27 mouse cellular contexts compared by ENCODE assay signal in genomic region chr5:75198413-75198812, GRCm38 (mm10). TPM values are rescaled to one million over a fixed set of nuclear protein-coding genes. Genes with fewer than 3 reads are reported as not detected.
DNase-seq lines count a peak whose midpoint lies in the region; ATAC-seq and TF ChIP-seq lines count a peak whose summit lies in the region.
"Had no signal": no experiment of that assay in that cellular context is flagged by ENCODE, and none has a peak within 500 bp of the region (broad histone marks: within the 10 kb centered on the region; RNA-seq: fewer than 3 reads in every experiment).

No protein-coding gene starts in this region.

- no peaks in the 10 kb centered on the region for H3K27me3 ChIP-seq in forebrain, embryonic 13.5 days
- no peaks in the 10 kb centered on the region for H3K27me3 ChIP-seq in forebrain, embryonic 12.5 days
- no peaks in the 10 kb centered on the region for H3K27me3 ChIP-seq in hindbrain, postnatal 0 days (ENCODE audit: insufficient read depth, low read length)
- H3K27me3 ChIP-seq in hindbrain, embryonic 10.5 days (ENCODE audit: insufficient read depth, poor library complexity, severe bottlenecking) = no peaks in the 10 kb centered on the region
- no peaks in the 10 kb centered on the region for H3K27me3 ChIP-seq in midbrain, embryonic 15.5 days (replicated peaks)
- no peaks in the 10 kb centered on the region for H3K27me3 ChIP-seq in midbrain, embryonic 10.5 days (ENCODE audit: low read depth, poor library complexity, severe bottlenecking)
- no peaks in the 10 kb centered on the region for H3K27me3 ChIP-seq in neural tube, embryonic 14.5 days (ENCODE audit: control insufficient read depth, insufficient read depth, low read length)
- H3K27me3 ChIP-seq in heart, embryonic 10.5 days (ENCODE audit: insufficient read depth, poor library complexity, severe bottlenecking) = no peaks in the 10 kb centered on the region
- H3K27me3 ChIP-seq: embryonic facial prominence, embryonic 13.5 days; limb, embryonic 13.5 days; liver, embryonic 12.5 days had no signal

- H3K4me1 ChIP-seq in forebrain, embryonic 13.5 days = no peaks in the 10 kb centered on the region
- no peaks in the 10 kb centered on the region for H3K4me1 ChIP-seq in forebrain, embryonic 12.5 days
- H3K4me1 ChIP-seq in hindbrain, postnatal 0 days (ENCODE audit: insufficient read depth, low read length) = no peaks in the 10 kb centered on the region; the same call in 1 of the 2 replicates
- H3K4me1 ChIP-seq in hindbrain, embryonic 10.5 days (replicated peaks) = 0 out of 2 replicates have a peak, but pooled peaks cover 3% of the 10 kb centered on the region
- peaks cover 8% of the 10 kb centered on the region for H3K4me1 ChIP-seq in midbrain, embryonic 15.5 days
- no peaks in the 10 kb centered on the region for H3K4me1 ChIP-seq in midbrain, embryonic 10.5 days
- 0 out of 2 replicates have a peak, but pooled peaks cover 5% of the 10 kb centered on the region for H3K4me1 ChIP-seq in neural tube, embryonic 14.5 days (ENCODE audit: control insufficient read depth, insufficient read depth, low read length)
- no peaks in the 10 kb centered on the region for H3K4me1 ChIP-seq in heart, embryonic 10.5 days
- H3K4me1 ChIP-seq: limb, embryonic 13.5 days; liver, embryonic 12.5 days had no signal

- H3K4me2 ChIP-seq in forebrain, embryonic 13.5 days = no peak overlapping the region
- H3K4me2 ChIP-seq in forebrain, embryonic 12.5 days = no peak overlapping the region
- H3K4me2 ChIP-seq in hindbrain, postnatal 0 days (ENCODE audit: low read depth, low read length) = no peak overlapping the region
- no peak overlapping the region for H3K4me2 ChIP-seq in midbrain, embryonic 15.5 days
- H3K4me2 ChIP-seq in neural tube, embryonic 14.5 days (ENCODE audit: low read depth, low read length) = no peak overlapping the region
- H3K4me2 ChIP-seq: embryonic facial prominence, embryonic 13.5 days; heart, embryonic 11.5 days; limb, embryonic 13.5 days; liver, embryonic 12.5 days had no signal

- 73% methylated on average over 8 of the region's 8 CpGs for WGBS in forebrain, embryonic 13.5 days
- 74% methylated on average over 8 of the region's 8 CpGs for WGBS in forebrain, embryonic 12.5 days
- WGBS in hindbrain, postnatal 0 days = 45% methylated on average over 8 of the region's 8 CpGs
- 84% methylated on average over 8 of the region's 8 CpGs for WGBS in hindbrain, embryonic 10.5 days
- 56% methylated on average over 8 of the region's 8 CpGs for WGBS in midbrain, embryonic 15.5 days
- 89% methylated on average over 8 of the region's 8 CpGs for WGBS in midbrain, embryonic 10.5 days
- 65% methylated on average over 8 of the region's 8 CpGs for WGBS in neural tube, embryonic 14.5 days
- WGBS in heart, embryonic 10.5 days = 88% methylated on average over 8 of the region's 8 CpGs

- H3K27ac ChIP-seq in forebrain, embryonic 13.5 days = no peak overlapping the region
- H3K27ac ChIP-seq in forebrain, embryonic 12.5 days = no peak overlapping the region
- H3K27ac ChIP-seq in hindbrain, postnatal 0 days = no peak overlapping the region
- H3K27ac ChIP-seq in hindbrain, embryonic 10.5 days = no peak overlapping the region
- H3K27ac ChIP-seq in midbrain, embryonic 15.5 days = no peak overlapping the region
- H3K27ac ChIP-seq in midbrain, embryonic 10.5 days (replicated peaks) = no peak overlapping the region
- no peak overlapping the region for H3K27ac ChIP-seq in neural tube, embryonic 14.5 days (ENCODE audit: low read depth, low read length)
- no peak overlapping the region for H3K27ac ChIP-seq in heart, embryonic 10.5 days
- H3K27ac ChIP-seq: embryonic facial prominence, embryonic 13.5 days; limb, embryonic 13.5 days; liver, embryonic 12.5 days had no signal

- no peaks in the 10 kb centered on the region for H3K36me3 ChIP-seq in forebrain, embryonic 13.5 days (ENCODE audit: poor library complexity, severe bottlenecking)
- no peaks in the 10 kb centered on the region for H3K36me3 ChIP-seq in forebrain, embryonic 12.5 days (replicated peaks)
- no peaks in the 10 kb centered on the region for H3K36me3 ChIP-seq in hindbrain, postnatal 0 days (ENCODE audit: insufficient read depth, low read length)
- peaks cover 12% of the 10 kb centered on the region; the same call in 1 of the 2 replicates for H3K36me3 ChIP-seq in hindbrain, embryonic 10.5 days
- H3K36me3 ChIP-seq in midbrain, embryonic 15.5 days (replicated peaks) = no peaks in the 10 kb centered on the region
- no peaks in the 10 kb centered on the region for H3K36me3 ChIP-seq in midbrain, embryonic 10.5 days
- no peaks in the 10 kb centered on the region for H3K36me3 ChIP-seq in neural tube, embryonic 14.5 days (ENCODE audit: control insufficient read depth, insufficient read depth, low read length)
- peaks cover 24% of the 10 kb centered on the region for H3K36me3 ChIP-seq in heart, embryonic 10.5 days
- H3K36me3 ChIP-seq: G1E; liver, embryonic 12.5 days had no signal

- H3K9ac ChIP-seq in forebrain, embryonic 13.5 days = no peak overlapping the region
- no peak overlapping the region for H3K9ac ChIP-seq in forebrain, embryonic 12.5 days
- no peak overlapping the region for H3K9ac ChIP-seq in hindbrain, postnatal 0 days (replicated peaks; ENCODE audit: low read length)
- H3K9ac ChIP-seq in midbrain, embryonic 15.5 days = no peak overlapping the region
- H3K9ac ChIP-seq in neural tube, embryonic 14.5 days (replicated peaks; ENCODE audit: low read depth, low read length) = no peak overlapping the region
- H3K9ac ChIP-seq: embryonic facial prominence, embryonic 13.5 days; limb, embryonic 13.5 days; liver, embryonic 12.5 days; liver, postnatal 0 days had no signal

- peak; percentile 43 for DNase-seq in hindbrain, postnatal 0 days (ENCODE audit: low spot score)
- DNase-seq in hindbrain, embryonic 10.5 days (ENCODE audit: low spot score) = no peak
- DNase-seq in midbrain, embryonic 10.5 days (ENCODE audit: low spot score) = no peak
- no peak for DNase-seq in heart, embryonic 10.5 days (ENCODE audit: low spot score)
- DNase-seq: adrenal gland, postnatal 10 days; cerebellum, adult 18-20 months; gastrocnemius, postnatal 25 days; heart, adult 11 months; heart, postnatal 36 days; kidney, adult 11 months; kidney, postnatal 14 days; layer of hippocampus, adult 9-11 months; liver, postnatal 0 days; lung, postnatal 36 days; thymus, adult 2 months; thymus, postnatal 36 days had no signal

- no peak for TF ChIP-seq CTCF in hindbrain, postnatal 0 days (IDR thresholded peaks at IDR 0.05; ENCODE audit: low read depth)

- no peaks in the 10 kb centered on the region for H3K9me3 ChIP-seq in forebrain, embryonic 13.5 days (replicated peaks)
- H3K9me3 ChIP-seq in forebrain, embryonic 12.5 days = no peaks in the 10 kb centered on the region
- H3K9me3 ChIP-seq in hindbrain, postnatal 0 days (ENCODE audit: low read length) = no peaks in the 10 kb centered on the region
- H3K9me3 ChIP-seq in hindbrain, embryonic 10.5 days = no peaks in the 10 kb centered on the region
- H3K9me3 ChIP-seq in midbrain, embryonic 15.5 days = no peaks in the 10 kb centered on the region
- no peaks in the 10 kb centered on the region for H3K9me3 ChIP-seq in midbrain, embryonic 10.5 days (replicated peaks)
- H3K9me3 ChIP-seq in neural tube, embryonic 14.5 days (ENCODE audit: control insufficient read depth, low read length) = no peaks in the 10 kb centered on the region
- H3K9me3 ChIP-seq in heart, embryonic 10.5 days = no peaks in the 10 kb centered on the region
- H3K9me3 ChIP-seq: embryonic facial prominence, embryonic 13.5 days; G1E; limb, embryonic 13.5 days; liver, embryonic 12.5 days had no signal

- no peak overlapping the region for H3K4me3 ChIP-seq in forebrain, embryonic 13.5 days
- no peak overlapping the region for H3K4me3 ChIP-seq in forebrain, embryonic 12.5 days (replicated peaks)
- H3K4me3 ChIP-seq in hindbrain, postnatal 0 days (ENCODE audit: low read length) = no peak overlapping the region
- H3K4me3 ChIP-seq in hindbrain, embryonic 10.5 days = no peak overlapping the region
- H3K4me3 ChIP-seq in midbrain, embryonic 15.5 days = no peak overlapping the region
- H3K4me3 ChIP-seq in midbrain, embryonic 10.5 days = no peak overlapping the region
- no peak overlapping the region for H3K4me3 ChIP-seq in neural tube, embryonic 14.5 days (ENCODE audit: low read depth, low read length)
- no peak overlapping the region for H3K4me3 ChIP-seq in heart, embryonic 10.5 days
- H3K4me3 ChIP-seq: embryonic facial prominence, embryonic 13.5 days; limb, embryonic 13.5 days; liver, embryonic 12.5 days had no signal

- peak; percentile 61; the same call in 1 of the 2 replicates for ATAC-seq in forebrain, embryonic 13.5 days
- ATAC-seq in forebrain, embryonic 12.5 days (ENCODE audit: low FRiP score) = no peak
- 0 out of 2 replicates have a peak, but pooled peaks have one; percentile 55 for ATAC-seq in hindbrain, postnatal 0 days
- ATAC-seq in midbrain, embryonic 15.5 days (replicated peaks) = peak; percentile 72; the same call in 1 of the 2 replicates
- peak; percentile 69; the same call in 1 of the 2 replicates for ATAC-seq in neural tube, embryonic 14.5 days (ENCODE audit: low read depth)
- ATAC-seq: inflammation-experienced regulatory T-cells, adult 6 months; liver, embryonic 12.5 days; liver, postnatal 0 days had no signal

RNA-seq across cellular contexts. Expression of gene Pdgfra, which starts 46.3 kb away (rescaled TPM):
- polyA plus RNA-seq in forebrain, embryonic 13.5 days (2015; fragmentation: Nextera tagmentation; extraction: Ambion mirVana) = 4.1 and 4.9 TPM in 2 replicates
- polyA plus RNA-seq in forebrain, embryonic 12.5 days (2016; fragmentation: Nextera tagmentation; extraction: Ambion mirVana) = 15.7 and 18.9 TPM in 2 replicates
- 60.2 and 63.0 TPM in 2 replicates for total RNA-seq in hindbrain, postnatal 0 days (2014; rRNA removed)
- polyA plus RNA-seq in hindbrain, postnatal 0 days (2015; fragmentation: Nextera tagmentation; extraction: Ambion mirVana) = 21.9 and 25.7 TPM in 2 replicates
- 20.4 and 23.3 TPM in 2 replicates for polyA plus RNA-seq in hindbrain, embryonic 10.5 days (2016; fragmentation: Nextera tagmentation; extraction: Ambion mirVana)
- 11.1 and 11.3 TPM in 2 replicates for polyA plus RNA-seq in midbrain, embryonic 15.5 days (2015; fragmentation: Nextera tagmentation; extraction: Ambion mirVana)
- 15.6 and 19.5 TPM in 2 replicates for polyA plus RNA-seq in midbrain, embryonic 10.5 days (2016; fragmentation: Nextera tagmentation; extraction: Ambion mirVana)
- polyA plus RNA-seq in neural tube, embryonic 14.5 days (2014; fragmentation: Nextera tagmentation; extraction: Ambion mirVana) = 11.6 and 23.2 TPM in 2 replicates
- 23.8 and 37.4 TPM in 2 replicates for polyA plus RNA-seq in heart, embryonic 10.5 days (2016; fragmentation: Nextera tagmentation; extraction: Ambion mirVana)
- total RNA-seq: megakaryocyte-erythroid progenitor cell, adult 5-6 weeks had no signal
- polyA plus RNA-seq: G1E; inflammation-experienced regulatory T-cells, adult 6 months had no signal
